ENCODE assay signal across 8 mouse cellular contexts in genomic region chr3:144570047-144570815, GRCm38 (mm10). TPM values are rescaled to one million over a fixed set of nuclear protein-coding genes. Genes with fewer than 3 reads are reported as not detected.
DNase-seq lines count a peak whose midpoint lies in the region; ATAC-seq and TF ChIP-seq lines count a peak whose summit lies in the region.

Gene Hs2st1 (minus strand): TSS chr3:144570181.
Gene Selenof (plus strand): TSS chr3:144570304.

- H3K27me3 ChIP-seq in forebrain, embryonic 10.5 days (ENCODE audit: poor library complexity, severe bottlenecking) = no peaks in the 10 kb centered on the region
- no peaks in the 10 kb centered on the region for H3K27me3 ChIP-seq in heart, embryonic 15.5 days
- no peaks in the 10 kb centered on the region for H3K27me3 ChIP-seq in liver, embryonic 14.5 days (ENCODE audit: control insufficient read depth, insufficient read depth, low read length)
- no peaks in the 10 kb centered on the region for H3K27me3 ChIP-seq in neural tube, embryonic 11.5 days (ENCODE audit: control insufficient read depth, insufficient read depth, low read length)
- H3K27me3 ChIP-seq in stomach, postnatal 0 days (ENCODE audit: control insufficient read depth, insufficient read depth, low read length) = no peaks in the 10 kb centered on the region

- H3K4me3 ChIP-seq in forebrain, embryonic 10.5 days = peak within 1 kb of the TSS; percentile 89
- H3K4me3 ChIP-seq in heart, embryonic 15.5 days = peak within 1 kb of the TSS; percentile 76
- peak within 1 kb of the TSS; percentile 85 to 87 for H3K4me3 ChIP-seq in liver, embryonic 14.5 days (ENCODE audit: insufficient read depth in 1 of 2, low read depth in 2 of 2, low read length in 2 of 2)
- H3K4me3 ChIP-seq in neural tube, embryonic 11.5 days (ENCODE audit: low read depth, low read length) = peak within 1 kb of the TSS; percentile 82
- peak within 1 kb of the TSS; percentile 90 for H3K4me3 ChIP-seq in stomach, postnatal 0 days (ENCODE audit: low read depth, low read length)

- peak; percentile 95 to 96 for DNase-seq in CD8-positive naive resting alpha-beta T cell, adult 2 months (ENCODE audit: low read depth in 2 of 2, low spot score in 2 of 2)
- DNase-seq in c-Kit-positive CD71-negative TER-119-negative erythroid progenitor cells, embryonic 14.5 days (ENCODE audit: low read depth) = peak; percentile 98
- DNase-seq in forebrain, embryonic 10.5 days (ENCODE audit: extremely low spot score, low spot score) = peak; percentile 98
- peak; percentile 99 to 100 for DNase-seq in kidney, postnatal 25 days
- peak; percentile 100 for DNase-seq in liver, embryonic 14.5 days (ENCODE audit: low read depth in 3 of 3, low spot score in 3 of 3)
- DNase-seq in neural tube, embryonic 11.5 days (ENCODE audit: low spot score) = peak; percentile 97
- DNase-seq in stomach, postnatal 0 days (ENCODE audit: low spot score) = peak; percentile 99

- WGBS in forebrain, embryonic 10.5 days = under 1% methylated on average over 49 of the region's 69 CpGs
- WGBS in heart, embryonic 15.5 days = under 1% methylated on average over 59 of the region's 69 CpGs
- 1% methylated on average over 67 of the region's 69 CpGs for WGBS in liver, embryonic 14.5 days (ENCODE audit: insufficient replicate concordance)
- WGBS in neural tube, embryonic 11.5 days = under 1% methylated on average over 45 of the region's 69 CpGs
- 1% methylated on average over 59 of the region's 69 CpGs for WGBS in stomach, postnatal 0 days

- H3K9ac ChIP-seq in heart, embryonic 15.5 days = peak within 1 kb of the TSS; percentile 96
- H3K9ac ChIP-seq in liver, embryonic 14.5 days (replicated peaks) = peak within 1 kb of the TSS; percentile 96
- peak within 1 kb of the TSS; percentile 91 for H3K9ac ChIP-seq in neural tube, embryonic 11.5 days (ENCODE audit: low read length)
- H3K9ac ChIP-seq in stomach, postnatal 0 days (ENCODE audit: low read length) = peak within 1 kb of the TSS; percentile 89

- H3K27ac ChIP-seq in forebrain, embryonic 10.5 days = peak within 1 kb of the TSS; percentile 98
- H3K27ac ChIP-seq in heart, embryonic 15.5 days = peak within 1 kb of the TSS; percentile 90
- H3K27ac ChIP-seq in liver, embryonic 14.5 days = peak within 1 kb of the TSS; percentile 89
- H3K27ac ChIP-seq in neural tube, embryonic 11.5 days (ENCODE audit: low read depth, low read length) = peak within 1 kb of the TSS; percentile 95
- H3K27ac ChIP-seq in stomach, postnatal 0 days (replicated peaks) = peak within 1 kb of the TSS; percentile 96

- H3K36me3 ChIP-seq in forebrain, embryonic 10.5 days (replicated peaks) = peaks cover 26% of the 10 kb centered on the region
- H3K36me3 ChIP-seq in heart, embryonic 15.5 days = no peaks in the 10 kb centered on the region; the same call in 1 of the 2 replicates
- no peaks in the 10 kb centered on the region for H3K36me3 ChIP-seq in liver, embryonic 14.5 days (replicated peaks; ENCODE audit: control insufficient read depth, insufficient read depth, low read depth)
- no peaks in the 10 kb centered on the region for H3K36me3 ChIP-seq in neural tube, embryonic 11.5 days (ENCODE audit: control insufficient read depth, insufficient read depth, low read length)
- 0 out of 2 replicates have a peak, but pooled peaks cover 3% of the 10 kb centered on the region for H3K36me3 ChIP-seq in stomach, postnatal 0 days (ENCODE audit: control insufficient read depth, insufficient read depth, low read length)

- TF ChIP-seq CTCF in liver, embryonic 14.5 days (IDR thresholded peaks at IDR 0.05; ENCODE audit: low read depth) = no peak
- peak; percentile 42 for TF ChIP-seq CTCF in stomach, postnatal 0 days (IDR thresholded peaks at IDR 0.05; ENCODE audit: low read depth)

- peak; percentile 78 for TF ChIP-seq EP300 in liver, embryonic 14.5 days (IDR thresholded peaks at IDR 0.05; ENCODE audit: low read depth)
- TF ChIP-seq EP300 in stomach, postnatal 0 days (optimal IDR thresholded peaks at IDR 0.05) = peak; percentile 96

- ATAC-seq in heart, embryonic 15.5 days (replicated peaks; ENCODE audit: insufficient number of reproducible peaks, insufficient read depth, low FRiP score, low read depth) = peak; percentile 98
- peak; percentile 95 for ATAC-seq in liver, embryonic 14.5 days (ENCODE audit: insufficient read depth)
- ATAC-seq in neural tube, embryonic 11.5 days (ENCODE audit: insufficient read depth, low FRiP score, low TSS enrichment) = peak; percentile 97
- peak; percentile 99 for ATAC-seq in stomach, postnatal 0 days (ENCODE audit: low FRiP score, low TSS enrichment)

- peaks cover 39% of the 10 kb centered on the region for H3K4me1 ChIP-seq in forebrain, embryonic 10.5 days
- H3K4me1 ChIP-seq in heart, embryonic 15.5 days (replicated peaks) = peaks cover 36% of the 10 kb centered on the region
- peaks cover 8 to 16% of the 10 kb centered on the region in 2 experiments for H3K4me1 ChIP-seq in liver, embryonic 14.5 days (replicated peaks; ENCODE audit: control insufficient read depth in 2 of 2, insufficient read depth in 2 of 2, low read length in 1 of 2)
- peaks cover 13% of the 10 kb centered on the region; the same call in 1 of the 2 replicates for H3K4me1 ChIP-seq in neural tube, embryonic 11.5 days (ENCODE audit: control insufficient read depth, insufficient read depth, low read length)
- peaks cover 8% of the 10 kb centered on the region; the same call in 1 of the 2 replicates for H3K4me1 ChIP-seq in stomach, postnatal 0 days (replicated peaks; ENCODE audit: control insufficient read depth, insufficient read depth)

- peak within 1 kb of the TSS; percentile 93 for H3K4me2 ChIP-seq in heart, embryonic 15.5 days
- peak within 1 kb of the TSS; percentile 95 for H3K4me2 ChIP-seq in liver, embryonic 14.5 days (ENCODE audit: low read depth)
- H3K4me2 ChIP-seq in neural tube, embryonic 11.5 days (ENCODE audit: low read depth) = peak within 1 kb of the TSS; percentile 87
- peak within 1 kb of the TSS; percentile 99 for H3K4me2 ChIP-seq in stomach, postnatal 0 days (replicated peaks; ENCODE audit: low read depth)

- H3K9me3 ChIP-seq in forebrain, embryonic 10.5 days = no peaks in the 10 kb centered on the region
- no peaks in the 10 kb centered on the region for H3K9me3 ChIP-seq in heart, embryonic 15.5 days (replicated peaks)
- H3K9me3 ChIP-seq in liver, embryonic 14.5 days (ENCODE audit: control insufficient read depth, low read length) = no peaks in the 10 kb centered on the region
- H3K9me3 ChIP-seq in neural tube, embryonic 11.5 days (ENCODE audit: control insufficient read depth, low read length) = no peaks in the 10 kb centered on the region
- no peaks in the 10 kb centered on the region for H3K9me3 ChIP-seq in stomach, postnatal 0 days (ENCODE audit: control insufficient read depth, low read length)

RNA-seq across cellular contexts. Expression of gene Hs2st1, which starts in this region (rescaled TPM):
- 12.4 and 13.7 TPM in 2 replicates for polyA plus RNA-seq in forebrain, embryonic 10.5 days (2016; fragmentation: Nextera tagmentation; extraction: Ambion mirVana)
- polyA plus RNA-seq in heart, embryonic 15.5 days (2015; fragmentation: Nextera tagmentation; extraction: Ambion mirVana) = 6.1 and 6.9 TPM in 2 replicates
- 1.9 and 2.5 TPM in 2 replicates for polyA plus RNA-seq in liver, embryonic 14.5 days (2012; rRNA removed)
- 1.7 TPM in 2 replicates for polyA plus RNA-seq in liver, embryonic 14.5 days (2014; fragmentation: Nextera tagmentation; extraction: Ambion mirVana)
- polyA plus RNA-seq in neural tube, embryonic 11.5 days (2014; fragmentation: Nextera tagmentation; extraction: Ambion mirVana) = 17.0 and 18.1 TPM in 2 replicates
- 5.1 and 5.8 TPM in 2 replicates for polyA plus RNA-seq in stomach, postnatal 0 days (2015; fragmentation: Nextera tagmentation; extraction: Ambion mirVana)

RNA-seq across cellular contexts. Expression of gene Selenof, which starts in this region (rescaled TPM):
- polyA plus RNA-seq in forebrain, embryonic 10.5 days (2016; fragmentation: Nextera tagmentation; extraction: Ambion mirVana) = 480 and 492 TPM in 2 replicates
- polyA plus RNA-seq in heart, embryonic 15.5 days (2015; fragmentation: Nextera tagmentation; extraction: Ambion mirVana) = 415 and 448 TPM in 2 replicates
- 72.6 and 141 TPM in 2 replicates for polyA plus RNA-seq in liver, embryonic 14.5 days (2012; rRNA removed)
- polyA plus RNA-seq in liver, embryonic 14.5 days (2014; fragmentation: Nextera tagmentation; extraction: Ambion mirVana) = 243 and 263 TPM in 2 replicates
- polyA plus RNA-seq in neural tube, embryonic 11.5 days (2014; fragmentation: Nextera tagmentation; extraction: Ambion mirVana) = 397 and 409 TPM in 2 replicates
- 546 and 560 TPM in 2 replicates for polyA plus RNA-seq in stomach, postnatal 0 days (2015; fragmentation: Nextera tagmentation; extraction: Ambion mirVana)

Comparison
In these comparisons a context has a peak if more than half of its experiments do, and no peak if none do; other contexts are left out.
1. Peak in every context shown above with its lines: DNase-seq, ATAC-seq, H3K4me3 ChIP-seq and H3K27ac ChIP-seq.